Mouse (Mus musculus): ENCODE data around the gene Tmcc2.

Tmcc2 gene

GRCm38 (mm10) chr1:132391580-132392022, 520 bp upstream of the Tmcc2 start:
- peak; percentile 56 to 59 for DNase-seq (ENCODE audit: low spot score in 2 of 2)

DNA sequence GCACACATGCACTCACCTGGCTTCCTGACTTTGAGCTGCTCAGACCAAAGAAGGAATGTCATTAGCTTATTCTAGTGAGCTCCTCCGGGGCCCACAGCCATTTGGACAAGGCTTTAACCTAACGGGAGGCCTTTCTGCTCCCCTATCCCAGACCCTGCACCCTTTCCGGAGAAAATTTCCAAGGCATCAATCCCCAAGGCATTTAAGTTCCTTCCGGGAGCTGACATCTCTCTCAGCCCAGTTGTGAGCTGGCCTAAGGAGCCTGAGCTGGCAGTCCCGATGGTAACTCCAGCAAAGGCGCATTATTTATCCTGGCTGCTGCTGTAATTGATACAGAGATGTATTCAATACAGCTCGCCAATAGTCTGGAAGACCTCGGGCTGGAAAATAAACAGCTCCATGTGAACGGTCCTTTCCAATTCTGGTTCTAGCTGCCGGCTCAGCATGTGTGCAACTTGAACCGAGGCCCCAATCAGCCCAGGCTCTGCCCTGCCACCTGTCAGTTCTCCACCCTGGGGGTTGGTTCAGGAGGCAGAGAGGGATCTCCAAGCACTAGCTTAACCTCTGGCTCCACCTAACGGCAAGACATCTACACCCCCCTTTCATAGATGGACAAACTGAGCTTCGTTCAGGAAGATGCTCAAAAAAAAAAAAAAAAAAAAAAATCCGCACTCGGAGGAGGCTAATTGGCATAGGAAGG, 1.0 kb downstream of the Tmcc2 start:
- no peak for DNase-seq (ENCODE audit: low spot score in 2 of 2)

DNA sequence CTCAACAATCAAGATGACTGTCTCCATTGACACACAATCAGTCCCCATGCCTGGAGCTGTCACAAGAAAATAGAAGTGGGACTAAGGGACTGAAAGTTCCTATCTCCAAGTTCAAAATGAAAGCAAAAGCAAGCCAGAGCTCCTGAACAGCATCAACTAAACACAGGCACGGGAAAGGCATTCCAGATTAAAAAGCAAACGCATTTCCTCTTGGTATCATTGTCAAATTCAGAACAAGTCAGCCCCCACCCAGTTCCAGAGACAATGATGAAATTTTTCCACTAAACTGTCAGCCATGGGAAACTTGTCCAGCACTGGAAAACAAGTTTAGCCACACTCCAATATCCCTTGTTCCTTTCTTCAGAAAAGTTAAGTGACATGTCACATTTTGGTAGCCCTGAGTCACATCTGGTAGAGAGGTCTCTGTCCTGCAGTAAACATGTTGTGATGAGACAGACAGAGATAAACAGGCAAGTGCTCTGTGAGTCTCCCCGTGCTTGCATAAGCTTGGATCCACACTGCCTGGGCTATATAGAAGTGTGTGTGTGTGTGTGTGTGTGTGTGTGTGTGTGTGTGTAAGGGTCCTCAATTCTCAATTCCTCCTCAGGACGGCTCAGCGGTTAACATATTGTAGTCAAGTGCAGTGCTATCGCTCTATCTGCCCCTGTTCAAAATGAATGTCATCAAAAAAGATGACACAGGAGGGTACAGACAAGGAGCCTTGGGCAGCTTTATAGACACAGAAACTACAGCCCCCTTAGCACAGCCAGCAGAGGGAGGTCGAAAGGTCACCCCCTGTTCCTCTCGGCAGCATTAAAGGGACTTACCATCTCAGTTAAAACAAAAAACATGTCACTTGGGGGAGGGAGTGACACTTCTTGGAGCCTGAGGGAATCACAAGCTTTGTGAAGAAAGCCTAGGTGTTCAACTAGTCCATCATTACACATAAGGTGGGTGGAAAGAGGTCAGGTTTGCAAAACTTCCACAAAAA, 2.0 kb downstream of the Tmcc2 start:
- no peak for DNase-seq (ENCODE audit: low spot score in 2 of 2)

GRCm38 (mm10) chr1:132387943-132388342, 3.1 kb downstream of the Tmcc2 start:
- no peak for DNase-seq (ENCODE audit: low spot score in 2 of 2)

DNA sequence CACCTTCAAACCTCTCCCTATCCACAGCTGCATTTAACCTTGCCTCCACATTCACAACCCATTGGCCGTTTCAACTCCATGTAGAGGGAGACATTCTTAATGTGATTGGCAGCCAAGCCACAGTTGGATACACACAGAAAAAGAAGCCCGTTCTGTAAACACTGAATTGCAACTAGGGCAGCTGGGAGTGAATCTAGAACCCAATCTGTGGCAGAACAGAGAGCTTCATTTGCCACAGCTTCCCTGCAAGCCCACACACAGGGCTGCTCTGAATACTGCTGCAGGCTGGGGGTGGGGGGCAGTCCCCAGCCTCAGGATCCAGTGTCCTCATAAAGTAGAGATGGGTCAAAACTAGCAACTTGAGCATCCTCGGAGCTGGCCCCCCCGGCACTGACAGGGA, 4.8 kb downstream of the Tmcc2 start:
- DNase-seq (ENCODE audit: low spot score in 2 of 2) = no peak

GRCm38 (mm10) chr1:132385711-132386110, 5.4 kb downstream of the Tmcc2 start:
- no peak for DNase-seq (ENCODE audit: low spot score in 2 of 2)

- DNase-seq (ENCODE audit: low spot score in 2 of 2) = no peak
These were observed 5.8 kb downstream of the Tmcc2 start for GRCm38 (mm10) chr1:132385266-132385665.

GRCm38 (mm10) chr1:132384001-132384554, 7.0 kb downstream of the Tmcc2 start:
- peak in 1 of 2 experiments; percentile 70 for DNase-seq (ENCODE audit: low spot score in 2 of 2)

DNA sequence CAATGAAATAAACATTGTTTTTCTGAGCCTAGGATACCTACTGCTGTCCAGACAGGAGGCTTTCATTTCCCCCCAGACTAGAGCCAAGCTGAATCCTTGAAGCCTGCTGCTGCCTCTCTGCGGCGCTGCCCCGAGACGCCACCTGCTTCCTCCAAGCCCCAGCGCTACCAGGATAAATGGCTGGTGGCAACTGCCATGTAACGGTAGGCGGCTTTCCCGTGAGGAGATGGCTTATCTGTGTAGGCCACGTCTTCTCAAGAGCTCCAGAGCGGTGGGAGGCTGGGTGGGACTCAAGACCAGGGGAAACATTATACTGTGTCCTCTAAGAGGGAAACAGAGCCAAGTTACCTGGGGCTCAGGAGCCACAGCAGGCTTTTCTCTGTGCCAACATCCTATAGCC, 9.2 kb downstream of the Tmcc2 start:
- no peak for DNase-seq (ENCODE audit: low spot score in 2 of 2)

DNA sequence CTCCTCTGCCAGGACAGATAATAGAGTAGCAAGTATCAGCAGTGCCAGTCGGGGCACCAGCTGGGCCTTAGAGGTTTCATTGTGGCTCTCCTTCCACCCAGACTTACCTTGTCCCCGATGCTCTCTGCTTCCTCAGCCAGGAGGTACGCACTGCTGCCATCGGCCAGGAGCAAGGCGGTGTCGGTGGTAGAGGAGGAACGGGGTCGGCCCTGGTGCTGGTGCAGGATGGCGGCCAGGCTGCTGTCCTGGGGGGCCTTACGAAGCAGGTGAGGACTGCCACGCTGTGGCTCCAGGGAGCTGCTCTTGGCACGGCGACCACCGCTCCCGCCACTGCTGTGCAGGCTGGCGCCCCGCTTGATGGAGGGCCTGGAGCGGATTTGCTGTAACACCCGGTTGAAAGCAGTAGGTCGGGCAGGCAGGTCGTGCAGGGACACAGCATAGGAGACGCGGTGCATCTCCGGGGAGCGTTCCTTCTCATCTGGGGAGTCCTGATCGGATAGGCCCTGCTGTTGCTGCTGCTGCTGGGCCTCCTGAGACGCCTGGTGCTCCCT, 10.5 kb downstream of the Tmcc2 start:
- DNase-seq (ENCODE audit: low spot score in 2 of 2) = no peak

DNA sequence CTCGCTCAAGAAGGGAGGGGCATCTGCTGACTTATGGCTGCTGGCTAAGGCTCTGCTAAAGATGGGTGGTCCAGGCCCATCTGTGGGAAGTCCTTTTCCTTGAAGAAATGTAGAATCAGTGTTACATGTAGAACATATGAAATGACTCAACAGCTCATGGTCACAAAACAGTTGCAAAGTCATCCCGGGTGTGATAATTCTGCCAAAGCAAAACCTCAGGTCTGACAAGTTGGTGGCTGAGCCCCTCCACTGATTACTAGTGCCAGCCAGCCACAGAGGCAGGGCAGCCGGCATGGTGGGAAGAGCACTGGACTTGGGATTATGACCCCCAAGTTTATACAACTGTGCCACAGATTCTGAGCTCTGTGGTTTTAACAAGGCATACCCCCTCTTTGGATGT, 13.3 kb downstream of the Tmcc2 start:
- no peak for DNase-seq (ENCODE audit: low spot score in 2 of 2)

- no peak for DNase-seq (ENCODE audit: low spot score in 2 of 2)
These were observed 14.1 kb downstream of the Tmcc2 start for GRCm38 (mm10) chr1:132377055-132377365.

DNA sequence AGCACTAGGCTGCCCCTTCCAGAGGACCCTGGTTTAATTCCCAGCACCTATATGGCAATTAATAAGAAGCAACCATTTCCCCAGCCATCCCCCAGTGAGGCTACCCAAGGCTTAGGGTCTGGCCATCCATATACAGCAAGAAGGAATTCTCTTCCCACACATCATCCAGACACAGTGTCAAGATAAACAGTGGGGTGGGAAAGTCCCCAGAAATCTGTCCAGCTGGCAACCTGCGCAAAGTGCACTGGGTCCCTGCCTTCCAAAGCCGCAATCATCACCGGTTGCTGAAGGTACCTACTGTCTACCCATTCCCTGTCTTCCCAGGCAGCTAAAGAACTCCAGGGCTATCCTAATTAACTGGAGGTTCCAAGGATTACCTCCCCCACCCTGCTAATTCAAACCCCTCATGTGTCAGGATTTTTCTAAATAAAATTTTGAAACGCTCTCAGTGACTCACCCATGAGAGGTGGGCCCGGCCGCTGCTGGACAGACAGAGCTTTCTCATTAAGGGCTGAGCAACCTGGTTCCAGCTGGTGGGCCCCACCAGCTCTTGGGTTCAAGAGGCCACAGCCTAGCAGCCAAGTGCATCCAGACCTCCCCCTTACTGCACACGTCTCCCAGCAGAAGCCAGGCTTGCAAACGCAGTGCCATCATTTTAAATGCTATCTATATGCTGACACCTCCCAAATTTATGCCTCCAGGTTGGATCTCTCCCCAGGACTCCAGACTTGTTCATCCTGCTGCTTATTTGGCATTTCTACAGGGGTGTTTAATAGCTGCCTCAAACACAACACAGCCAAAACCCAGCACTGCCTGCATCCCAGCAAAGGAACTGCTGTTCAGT, 14.6 kb downstream of the Tmcc2 start:
- DNase-seq (ENCODE audit: low spot score in 2 of 2) = no peak

DNA sequence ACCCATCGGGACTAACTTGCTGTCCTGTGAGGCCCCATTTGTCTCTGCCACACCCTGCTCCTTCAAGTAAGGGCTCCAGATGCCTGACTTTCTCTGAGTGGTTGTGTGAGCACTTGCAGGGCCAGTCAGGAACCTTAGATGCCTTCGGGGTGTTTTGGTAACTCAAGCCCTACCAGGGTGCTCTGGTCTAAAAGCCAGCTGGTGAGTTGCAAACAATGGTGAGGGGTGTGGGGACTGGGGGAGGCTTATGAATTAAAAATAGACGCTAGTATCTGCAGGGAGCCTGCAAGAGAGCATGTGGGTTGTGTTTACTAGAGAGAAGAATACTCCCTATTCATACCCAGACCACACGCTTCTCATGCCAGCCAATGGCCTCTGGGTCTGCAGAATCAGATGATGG, 15.8 kb downstream of the Tmcc2 start:
- DNase-seq (ENCODE audit: low spot score in 2 of 2) = no peak

DNA sequence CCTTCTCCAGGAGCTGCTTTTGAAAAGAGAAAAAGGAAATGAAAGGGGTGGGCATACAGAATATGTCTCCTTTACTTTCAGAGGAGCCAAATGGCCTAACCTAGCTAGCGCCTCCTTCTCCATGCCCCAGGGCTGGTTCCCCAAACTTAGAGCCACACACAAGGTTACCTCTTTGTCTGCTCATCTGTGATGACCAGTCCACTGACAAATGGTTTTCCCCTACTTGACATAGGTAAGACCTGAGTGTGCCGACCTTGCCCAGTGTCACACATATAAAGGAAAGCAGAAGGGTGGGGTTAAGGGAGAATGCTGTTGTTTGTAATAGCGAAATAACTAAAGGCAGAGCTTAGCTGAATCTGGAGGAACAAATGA, 16.2 kb downstream of the Tmcc2 start:
- no peak for DNase-seq (ENCODE audit: low spot score in 2 of 2)

GRCm38 (mm10) chr1:132374140-132374872, 16.8 kb downstream of the Tmcc2 start:
- no peak for DNase-seq (ENCODE audit: low spot score in 2 of 2)

DNA sequence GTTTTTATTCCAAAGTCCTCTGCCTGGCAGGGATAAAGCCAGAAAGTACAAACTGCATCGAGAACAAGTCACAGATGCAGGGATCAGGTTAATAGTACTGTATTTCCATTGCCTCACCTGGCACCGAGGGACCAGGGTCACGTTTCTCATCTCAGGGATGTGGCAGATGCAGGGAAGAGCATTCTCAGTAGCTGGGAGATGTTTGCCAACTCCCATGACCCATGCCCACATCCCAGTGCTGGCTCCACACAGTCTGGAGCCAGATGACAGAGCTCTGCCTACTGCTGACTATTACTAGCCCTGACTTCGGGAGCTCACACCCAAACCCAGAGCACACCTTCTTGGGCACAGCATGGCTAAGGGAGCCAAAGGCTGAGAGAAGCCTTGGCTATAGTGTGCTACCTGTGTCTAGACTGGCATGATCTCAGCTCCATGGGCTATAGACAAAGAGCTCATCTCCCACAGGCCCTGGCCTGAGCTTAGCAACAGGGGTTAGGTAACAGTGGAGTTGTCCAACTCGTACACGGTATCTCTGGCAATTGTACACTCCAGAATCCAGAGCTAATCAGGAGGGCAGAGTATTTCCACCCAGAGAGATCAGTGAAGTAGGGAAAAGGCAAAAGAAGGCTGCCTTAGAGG, 18.1 kb downstream of the Tmcc2 start:
- no peak for DNase-seq (ENCODE audit: low spot score in 2 of 2)

GRCm38 (mm10) chr1:132372354-132372753, 18.7 kb downstream of the Tmcc2 start:
- DNase-seq (ENCODE audit: low spot score in 2 of 2) = no peak

DNA sequence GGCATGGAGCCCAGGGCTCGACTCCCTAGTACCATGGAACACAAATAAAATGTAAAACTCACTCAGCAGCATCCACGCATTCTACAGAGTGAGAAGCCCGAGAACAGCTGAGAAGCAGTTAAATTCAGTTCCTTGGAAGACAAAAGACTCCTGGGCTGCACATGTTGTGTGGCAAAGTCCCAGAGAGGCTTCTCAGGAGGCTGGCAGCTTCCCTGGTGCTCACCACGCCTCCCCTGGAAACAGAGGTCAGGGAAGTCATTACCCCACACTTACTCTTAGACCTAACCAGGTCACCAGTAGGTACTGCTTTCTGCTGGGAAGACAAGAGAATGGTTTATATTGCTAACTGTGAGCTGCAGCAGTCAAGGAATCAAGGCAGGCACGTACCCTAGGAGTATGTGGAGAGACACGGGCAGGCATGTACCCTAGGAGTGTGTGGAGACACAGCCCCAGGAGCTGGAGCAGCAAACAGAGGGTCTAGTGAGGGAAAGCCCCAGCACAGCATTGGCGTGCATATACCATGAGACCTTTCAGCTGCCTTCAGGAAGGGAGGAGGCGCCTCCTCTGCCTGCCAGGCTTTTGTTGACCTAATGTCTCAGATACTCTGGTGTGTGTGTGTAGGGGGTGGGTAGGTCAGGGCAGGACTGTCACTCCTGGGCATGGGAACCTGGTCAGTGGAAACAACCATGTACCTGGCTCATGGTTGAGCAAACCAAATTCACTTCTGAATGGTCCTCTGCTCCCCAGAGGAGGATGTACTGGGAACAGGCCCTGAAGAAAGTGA, 19.6 kb downstream of the Tmcc2 start:
- no peak for DNase-seq (ENCODE audit: low spot score in 2 of 2)

Measured in right cerebral cortex, postnatal 36 days (tissue).